Mouse (Mus musculus): ENCODE data around the gene Olfr136. TPM values are rescaled to one million over a fixed set of nuclear protein-coding genes. Genes with fewer than 3 reads are reported as not detected.

Gene Olfr136
- not detected in 2 replicates for polyA plus RNA-seq (2016; fragmentation: Nextera tagmentation; extraction: Ambion mirVana)

- Histone ChIP-seq H3K36me3 (replicated peaks) (no peaks in the 10 kb centered on the region), H3K4me3 (no peak within 1 kb of the TSS), H3K27ac (replicated peaks) (no peak within 1 kb of the TSS), H3K4me1 (no peaks in the 10 kb centered on the region), H3K9me3 (peaks cover 23% of the 10 kb centered on the region; the same call in 1 of the 2 replicates), H3K27me3 (replicated peaks; ENCODE audit: low read depth, poor library complexity, severe bottlenecking) (no peaks in the 10 kb centered on the region)
- no peak for DNase-seq (ENCODE audit: low spot score)
Measured at GRCm38 (mm10) chr17:38329531-38329930, at the start of gene Olfr136. TSS of gene Olfr136 (plus strand) at chr17:38329831.

GRCm38 (mm10) chr17:38307470-38307869 lies 22.2 kb upstream of the Olfr136 start, which contains the start of gene Olfr137:
TSS of gene Olfr137 (minus strand) at chr17:38307570.
- H3K4me3 ChIP-seq: no peak within 1 kb of the TSS
- H3K27me3 ChIP-seq (replicated peaks; ENCODE audit: low read depth, poor library complexity, severe bottlenecking): no peaks in the 10 kb centered on the region
- H3K36me3 ChIP-seq (replicated peaks): no peaks in the 10 kb centered on the region
- H3K9me3 ChIP-seq: peaks cover 5% of the 10 kb centered on the region; the same call in 1 of the 2 replicates
- no peaks in the 10 kb centered on the region for H3K4me1 ChIP-seq
- H3K27ac ChIP-seq (replicated peaks): no peak within 1 kb of the TSS
- DNase-seq (ENCODE audit: low spot score): no peak

Other genes with a start within 250 kb of the Olfr136 start
- gene Olfr131, start 241.1 kb upstream of the Olfr136 start, polyA plus RNA-seq (2016; fragmentation: Nextera tagmentation; extraction: Ambion mirVana): not detected in 2 replicates
- gene Olfr132, start 195.3 kb upstream of the Olfr136 start, polyA plus RNA-seq (2016; fragmentation: Nextera tagmentation; extraction: Ambion mirVana): not detected in 2 replicates
- not detected in 2 replicates for gene Olfr133, start 184.6 kb upstream of the Olfr136 start, polyA plus RNA-seq (2016; fragmentation: Nextera tagmentation; extraction: Ambion mirVana)
- gene Olfr134, start 158.4 kb upstream of the Olfr136 start, polyA plus RNA-seq (2016; fragmentation: Nextera tagmentation; extraction: Ambion mirVana): not detected in 2 replicates
- gene Olfr135, start 125.5 kb upstream of the Olfr136 start, polyA plus RNA-seq (2016; fragmentation: Nextera tagmentation; extraction: Ambion mirVana): not detected in 2 replicates
- not detected in 2 replicates for gene Olfr138, start 68.8 kb upstream of the Olfr136 start, polyA plus RNA-seq (2016; fragmentation: Nextera tagmentation; extraction: Ambion mirVana)
- not detected in 2 replicates for gene Olfr137, start 22.3 kb upstream of the Olfr136 start, polyA plus RNA-seq (2016; fragmentation: Nextera tagmentation; extraction: Ambion mirVana)
- gene Esp36, start 90.4 kb downstream of the Olfr136 start, polyA plus RNA-seq (2016; fragmentation: Nextera tagmentation; extraction: Ambion mirVana): not detected in 2 replicates
- not detected in 2 replicates for gene Esp34, start 224.4 kb downstream of the Olfr136 start, polyA plus RNA-seq (2016; fragmentation: Nextera tagmentation; extraction: Ambion mirVana)